Mouse (Mus musculus) left cerebral cortex, postnatal 36 days (tissue): ENCODE measurements around the gene Jaml. TPM values are rescaled to one million over a fixed set of nuclear protein-coding genes. Genes with fewer than 3 reads are reported as not detected.

ENCODE experiments used
- DNase-seq, 2 experiments: peaks; one replicate each; pipeline ENCODE4 v3.0.0; 2021 to 2022; ENCODE audit warnings: low spot score in 2 of 2, mixed read lengths in 1 of 2
- intact Hi-C: fragments of 180-260 bp; cut with DNase I; formaldehyde crosslinking; loops from one replicate; pipeline ENCODE4 v1.15.1; 2025
- total RNA-seq, 2 experiments: library from RNA; stranded (reverse); gene quantifications; 2 replicates each; pipeline ENCODE4 v1.2.3; 2021

The Jaml gene
- total RNA-seq, 2 experiments from 2014 or later, result 0.62 to 0.63 TPM

- intact Hi-C loops, result no loop called here
- DNase-seq, result no peak
These were observed 12.2 kb upstream of the Jaml start for GRCm38 (mm10) chr9:45066735-45067134.

GRCm38 (mm10) chr9:45071800-45072199, 7.2 kb upstream of the Jaml start:
- DNase-seq, result no peak
- intact Hi-C loops, result no loop called here

- no peak for DNase-seq
- intact Hi-C loops, result no loop called here
These were observed 1.1 kb upstream of the Jaml start for GRCm38 (mm10) chr9:45077859-45078258.

- DNase-seq, result no peak
- intact Hi-C loops, result no loop called here
These were observed 4.1 kb downstream of the Jaml start for GRCm38 (mm10) chr9:45083132-45083531.

DNA sequence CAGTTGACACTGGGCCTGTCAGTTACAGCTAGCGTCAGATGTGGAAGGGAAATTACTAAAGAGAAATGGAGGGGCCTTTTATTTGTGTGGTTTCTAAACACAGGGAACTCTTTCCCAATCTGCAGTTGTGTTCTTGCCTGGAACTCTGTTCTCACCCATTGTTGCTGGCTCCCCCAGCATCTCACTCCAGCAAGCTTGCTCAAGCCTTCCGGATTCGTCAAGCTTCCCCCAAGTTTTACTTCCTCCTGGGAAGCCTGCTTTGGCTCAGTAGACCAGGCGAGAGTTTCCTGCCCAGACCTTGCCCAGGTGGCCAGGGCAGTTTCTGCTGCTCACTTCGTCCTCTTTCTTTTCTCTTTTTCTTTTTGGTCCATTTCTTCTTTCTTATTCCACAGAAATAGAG, 5.6 kb downstream of the Jaml start:
- no peak for DNase-seq
- intact Hi-C loops, result no loop called here

DNA sequence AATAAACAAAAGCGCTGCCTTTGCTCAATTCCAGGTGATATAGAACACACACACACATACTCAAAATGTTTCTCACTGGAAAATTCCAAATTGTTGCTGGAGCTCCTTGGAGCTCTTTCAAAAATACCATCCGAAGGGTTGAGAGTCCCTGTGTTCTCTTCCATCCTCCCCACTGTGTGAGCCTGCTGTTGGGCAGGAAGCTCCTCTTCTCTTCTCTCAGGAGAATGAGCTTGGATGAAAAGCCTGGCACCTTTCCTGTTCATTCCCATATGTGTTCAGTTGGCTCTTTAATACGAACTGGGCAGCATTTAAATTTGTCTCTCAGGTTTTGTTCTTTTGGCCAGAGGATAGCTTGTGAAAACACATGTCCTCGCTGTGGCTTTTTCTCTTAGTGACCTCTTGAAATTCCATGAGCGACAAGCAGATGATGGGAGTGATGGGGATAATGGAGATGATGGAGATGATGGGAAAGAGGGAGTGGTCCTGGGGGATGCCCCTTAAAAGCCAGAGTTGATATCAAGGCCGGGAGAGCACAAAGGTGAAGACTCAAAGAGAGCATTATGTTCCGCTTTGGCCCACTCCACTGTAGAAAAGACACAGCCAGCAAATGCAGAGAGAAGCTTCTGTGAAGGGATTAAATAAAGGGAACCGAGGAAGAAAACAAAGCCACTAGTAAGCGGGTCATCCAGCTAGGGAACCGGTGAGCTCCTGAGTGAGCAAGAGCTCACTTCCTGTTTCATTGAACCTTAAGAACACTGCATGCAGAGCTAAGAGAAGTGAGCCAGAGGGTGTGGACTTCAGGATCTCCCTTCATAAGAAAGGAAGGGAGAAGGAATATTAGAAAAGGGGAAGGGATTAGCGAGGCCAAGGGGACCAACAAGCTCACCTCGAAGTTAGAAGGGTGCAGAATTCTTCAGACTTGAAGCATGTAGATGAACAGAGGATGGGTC, 7.0 kb downstream of the Jaml start:
- intact Hi-C loops, result no loop called here
- DNase-seq, result no peak

GRCm38 (mm10) chr9:45088040-45088439, 9.1 kb downstream of the Jaml start:
- DNase-seq, result no peak
- intact Hi-C loops, result no loop called here

GRCm38 (mm10) chr9:45090811-45091210, 11.8 kb downstream of the Jaml start:
- DNase-seq, result no peak
- intact Hi-C loops, result no loop called here

DNA sequence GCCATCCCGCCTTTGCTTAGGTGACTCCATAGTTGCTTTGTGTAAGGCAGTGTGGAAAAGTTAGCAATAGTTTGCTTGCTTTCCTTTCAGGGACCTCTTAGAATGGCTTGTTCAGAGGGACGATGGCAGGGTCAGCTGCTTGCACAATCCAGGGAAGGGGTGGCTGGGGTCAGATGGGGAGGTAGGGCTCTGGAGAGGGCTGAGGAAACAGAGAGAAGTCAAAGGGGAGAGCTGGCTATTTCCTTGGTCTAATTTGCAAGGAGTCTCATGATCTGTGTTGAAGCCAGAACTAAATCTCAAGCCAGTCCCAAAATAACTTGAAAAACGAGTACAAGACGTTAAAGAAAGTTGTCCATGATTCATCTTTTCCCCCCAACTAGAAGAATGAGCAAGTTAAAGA, 13.7 kb downstream of the Jaml start:
- intact Hi-C loops, result no loop called here
- DNase-seq, result no peak

- DNase-seq, result no peak
These were observed 16.4 kb downstream of the Jaml start for GRCm38 (mm10) chr9:45095149-45095937.

GRCm38 (mm10) chr9:45097877-45098276, 18.9 kb downstream of the Jaml start:
- intact Hi-C loops, result no loop called here
- no peak for DNase-seq

More at GRCm38 (mm10) chr9:45095149-45095937, 16.4 kb downstream of the Jaml start:
- intact Hi-C loops, result no loop called here

GRCm38 (mm10) chr9:45098426-45098825, 19.4 kb downstream of the Jaml start:
- intact Hi-C loops, result no loop called here
- DNase-seq, result no peak

DNA sequence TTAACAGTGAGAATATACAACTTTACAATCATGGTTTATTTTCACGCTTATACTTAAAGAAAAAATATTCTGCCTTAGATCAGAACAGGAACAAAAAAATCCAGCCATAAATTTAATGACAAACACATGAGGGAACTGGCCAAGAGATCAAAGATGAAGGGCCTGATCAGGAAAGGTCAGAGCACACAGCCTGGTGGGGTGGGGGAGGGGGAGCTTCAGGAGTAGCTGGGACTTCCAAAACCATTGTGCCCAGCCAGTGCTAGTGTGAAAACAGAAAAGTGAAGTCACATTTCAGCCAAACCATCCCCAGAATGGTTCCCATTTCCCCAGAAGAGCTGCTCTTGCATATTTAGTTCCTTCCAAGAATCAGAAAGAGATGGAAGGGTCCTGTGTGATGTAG, 23.5 kb downstream of the Jaml start:
- intact Hi-C loops, result no loop called here
- no peak for DNase-seq

GRCm38 (mm10) chr9:45103211-45103979, 24.4 kb downstream of the Jaml start:
- no peak for DNase-seq
- intact Hi-C loops, result no loop called here

DNA sequence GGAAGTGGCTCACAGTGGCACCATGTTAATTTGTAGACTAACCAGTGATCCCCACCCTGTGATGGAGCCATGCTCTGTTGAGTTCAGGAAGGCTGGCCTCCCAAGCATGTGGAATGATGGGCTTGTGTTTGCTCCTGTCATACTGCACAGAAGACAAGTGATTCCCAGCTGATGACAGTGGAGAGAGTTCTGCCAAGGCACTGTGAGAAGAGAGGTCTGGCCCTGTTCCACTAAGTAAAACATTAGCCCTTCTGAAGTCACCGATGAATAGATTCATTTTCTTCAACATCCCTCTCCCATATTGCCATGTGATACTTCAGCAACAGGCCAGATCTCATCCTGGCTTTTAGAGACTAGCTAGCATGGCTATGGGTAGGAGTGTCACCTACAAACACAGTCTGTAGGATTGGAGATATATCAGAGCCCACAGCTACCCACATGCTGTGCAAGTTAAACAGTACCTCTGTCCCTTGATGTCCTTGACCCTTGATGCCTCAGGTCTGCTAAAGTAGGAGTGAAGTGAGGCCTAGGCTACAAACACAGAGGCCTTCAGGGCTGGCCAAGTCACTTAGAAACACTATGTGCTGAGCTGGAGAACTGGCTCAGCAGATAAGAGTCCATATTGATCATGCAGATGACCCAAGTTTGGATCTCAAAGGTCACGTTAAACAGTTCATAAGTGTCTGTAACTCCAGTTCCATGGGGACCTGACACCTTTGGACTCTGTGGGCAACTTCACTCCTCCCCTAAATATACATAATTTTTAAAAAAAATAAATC, 26.8 kb downstream of the Jaml start:
- DNase-seq, result no peak
- intact Hi-C loops, result no loop called here

GRCm38 (mm10) chr9:45115706-45116105, 36.7 kb downstream of the Jaml start:
- DNase-seq, result peak; percentile 76 to 78
- intact Hi-C loops, result loop anchor here (5.0 kb wide), 1 partner anchor 58 kb away; the partner anchor contains the start of gene Mpzl3

- intact Hi-C loops, result loop anchor here (5.0 kb wide), 1 partner anchor 60 kb away; the partner anchor contains the start of gene Mpzl3
- no peak for DNase-seq
These were observed 37.8 kb downstream of the Jaml start for GRCm38 (mm10) chr9:45116819-45117218.

GRCm38 (mm10) chr9:45117741-45118431, 38.9 kb downstream of the Jaml start, which contains the start of gene Scn2b:
Scn2b (plus strand) TSS chr9:45117782.
- DNase-seq, result peak in 1 of 2 experiments; percentile 30
- intact Hi-C loops, result loop anchor here (5.0 kb wide), 1 partner anchor 61 kb away; the partner anchor contains the start of gene Mpzl3
